In the genomic region with DNA sequence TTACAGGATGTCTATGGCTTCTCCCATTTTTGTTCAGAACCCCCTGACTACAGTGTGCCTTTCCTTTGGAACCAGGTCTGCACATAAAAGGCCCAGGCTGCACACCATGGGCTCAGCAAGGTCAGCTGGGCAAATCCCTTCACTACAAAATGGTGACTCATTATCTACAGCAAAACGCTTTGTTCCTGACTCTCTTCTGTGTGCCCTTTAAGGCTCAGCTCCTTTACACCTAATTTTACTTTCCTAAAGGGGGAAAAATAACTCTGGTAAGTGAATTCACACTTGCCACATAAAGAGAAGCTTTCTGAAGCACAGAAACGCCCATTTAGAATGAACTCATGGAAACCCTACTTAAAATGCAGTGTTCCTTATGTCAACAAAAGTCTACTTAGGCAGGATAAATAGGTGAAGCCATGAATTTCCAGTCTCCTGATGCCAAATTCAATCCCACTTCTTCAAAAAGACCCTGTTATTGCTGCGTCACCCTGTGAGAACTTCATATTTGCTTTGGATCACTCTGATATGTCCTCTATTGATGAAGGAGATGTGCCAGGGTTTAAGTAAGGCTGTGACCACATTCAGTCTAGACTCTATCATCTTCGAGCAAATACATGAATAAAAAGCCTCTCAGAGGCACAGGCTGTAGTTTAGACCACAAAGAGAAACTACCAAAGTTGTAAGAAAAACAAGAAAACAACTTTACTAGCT, we compare ENCODE assay signal across 19 mouse cellular contexts.
DNase-seq lines count a peak whose midpoint lies in the region; ATAC-seq and TF ChIP-seq lines count a peak whose summit lies in the region.
"Had no signal": no experiment of that assay in that cellular context is flagged by ENCODE, and none has a peak within 500 bp of the region (broad histone marks: within the 10 kb centered on the region; RNA-seq: fewer than 3 reads in every experiment).

No protein-coding gene starts in this region.

- H3K4me2 ChIP-seq in embryonic facial prominence, embryonic 13.5 days: no peak overlapping the region
- no peak overlapping the region for H3K4me2 ChIP-seq in lung, embryonic 15.5 days
- H3K4me2 ChIP-seq in limb, embryonic 13.5 days (replicated peaks): no peak overlapping the region
- H3K4me2 ChIP-seq: embryonic facial prominence, embryonic 15.5 days; heart, embryonic 12.5 days; hindbrain, embryonic 13.5 days; liver, embryonic 13.5 days; midbrain, embryonic 12.5 days had no signal

- WGBS in embryonic facial prominence, embryonic 13.5 days: 83% methylated on average over 4 of the region's 4 CpGs
- WGBS in embryonic facial prominence, embryonic 10.5 days: 78% methylated on average over 4 of the region's 4 CpGs
- 59% methylated on average over 4 of the region's 4 CpGs for WGBS in lung, embryonic 15.5 days
- 58% methylated on average over 4 of the region's 4 CpGs for WGBS in lung, adult 2 months
- 59% methylated on average over 4 of the region's 4 CpGs for WGBS in limb, embryonic 13.5 days

- ATAC-seq in embryonic facial prominence, embryonic 13.5 days (ENCODE audit: insufficient number of reproducible peaks, insufficient read depth, low FRiP score, low TSS enrichment, low read depth): no peak
- no peak for ATAC-seq in lung, embryonic 15.5 days (ENCODE audit: borderline replicate concordance, extremely low read depth, low FRiP score, low TSS enrichment)
- peak; percentile 70 for ATAC-seq in limb, embryonic 13.5 days (ENCODE audit: low FRiP score, low read depth)
- ATAC-seq: lung, postnatal 0 days had no signal

- H3K27me3 ChIP-seq in embryonic facial prominence, embryonic 13.5 days: no peaks in the 10 kb centered on the region
- H3K27me3 ChIP-seq in embryonic facial prominence, embryonic 10.5 days (replicated peaks; ENCODE audit: low read depth, poor library complexity, severe bottlenecking): no peaks in the 10 kb centered on the region
- H3K27me3 ChIP-seq in lung, embryonic 15.5 days: no peaks in the 10 kb centered on the region
- H3K27me3 ChIP-seq in limb, embryonic 13.5 days: no peaks in the 10 kb centered on the region
- H3K27me3 ChIP-seq: embryonic facial prominence, embryonic 15.5 days; heart, embryonic 12.5 days; hindbrain, embryonic 13.5 days; liver, embryonic 13.5 days; midbrain, embryonic 12.5 days had no signal

- 0 out of 2 replicates have a peak overlapping the region, but pooled peaks have one; percentile 1 for H3K27ac ChIP-seq in embryonic facial prominence, embryonic 13.5 days
- H3K27ac ChIP-seq in embryonic facial prominence, embryonic 10.5 days (replicated peaks): no peak overlapping the region
- 0 out of 2 replicates have a peak overlapping the region, but pooled peaks have one; percentile 1 for H3K27ac ChIP-seq in lung, embryonic 15.5 days
- no peak overlapping the region for H3K27ac ChIP-seq in limb, embryonic 13.5 days
- H3K27ac ChIP-seq: embryonic facial prominence, embryonic 15.5 days; gastrocnemius, adult 2 months; hindbrain, embryonic 13.5 days; liver, embryonic 13.5 days; midbrain, embryonic 12.5 days had no signal

- no peak for DNase-seq in embryonic facial prominence, embryonic 10.5 days (ENCODE audit: low spot score)
- no peak for DNase-seq in lung, adult 2 months
- DNase-seq in layer of hippocampus, adult 11-12 months (ENCODE audit: low spot score): no peak
- DNase-seq in spleen, adult 18-20 months: no peak
- DNase-seq: cerebellum, postnatal 10 days; gastrocnemius, adult 2 months; heart, postnatal 14 days; kidney, adult 9 months; kidney, postnatal 25 days; liver, embryonic 13.5 days; thymus, postnatal 36 days had no signal

- no peaks in the 10 kb centered on the region for H3K9me3 ChIP-seq in embryonic facial prominence, embryonic 13.5 days
- no peaks in the 10 kb centered on the region for H3K9me3 ChIP-seq in embryonic facial prominence, embryonic 10.5 days
- no peaks in the 10 kb centered on the region for H3K9me3 ChIP-seq in lung, embryonic 15.5 days
- H3K9me3 ChIP-seq in limb, embryonic 13.5 days: no peaks in the 10 kb centered on the region
- H3K9me3 ChIP-seq: embryonic facial prominence, embryonic 15.5 days; heart, embryonic 12.5 days; hindbrain, embryonic 13.5 days; liver, embryonic 13.5 days; midbrain, embryonic 12.5 days had no signal

- peaks cover 17% of the 10 kb centered on the region; the same call in 1 of the 2 replicates for H3K36me3 ChIP-seq in embryonic facial prominence, embryonic 13.5 days
- H3K36me3 ChIP-seq in embryonic facial prominence, embryonic 10.5 days (replicated peaks): peaks cover 45% of the 10 kb centered on the region
- H3K36me3 ChIP-seq in lung, embryonic 15.5 days: no peaks in the 10 kb centered on the region
- peaks cover 28% of the 10 kb centered on the region for H3K36me3 ChIP-seq in limb, embryonic 13.5 days
- H3K36me3 ChIP-seq: heart, embryonic 12.5 days; hindbrain, embryonic 13.5 days; liver, embryonic 13.5 days; midbrain, embryonic 12.5 days had no signal

- H3K4me1 ChIP-seq in embryonic facial prominence, embryonic 13.5 days: 0 out of 2 replicates have a peak, but pooled peaks cover 3% of the 10 kb centered on the region
- H3K4me1 ChIP-seq in embryonic facial prominence, embryonic 10.5 days: 0 out of 2 replicates have a peak, but pooled peaks cover 4% of the 10 kb centered on the region
- H3K4me1 ChIP-seq in lung, embryonic 15.5 days: no peaks in the 10 kb centered on the region
- no peaks in the 10 kb centered on the region for H3K4me1 ChIP-seq in lung, adult 2 months (ENCODE audit: control insufficient read depth, insufficient read depth, low read length)
- H3K4me1 ChIP-seq in limb, embryonic 13.5 days: peaks cover 22% of the 10 kb centered on the region; the same call in 1 of the 2 replicates
- H3K4me1 ChIP-seq: embryonic facial prominence, embryonic 15.5 days; heart, embryonic 12.5 days; hindbrain, embryonic 13.5 days; liver, embryonic 13.5 days had no signal

- H3K9ac ChIP-seq in embryonic facial prominence, embryonic 13.5 days: no peak overlapping the region
- no peak overlapping the region for H3K9ac ChIP-seq in lung, embryonic 15.5 days
- H3K9ac ChIP-seq in limb, embryonic 13.5 days: no peak overlapping the region
- H3K9ac ChIP-seq: embryonic facial prominence, embryonic 15.5 days; heart, embryonic 12.5 days; hindbrain, embryonic 13.5 days; liver, embryonic 13.5 days; midbrain, embryonic 12.5 days had no signal

- no peak overlapping the region for H3K4me3 ChIP-seq in embryonic facial prominence, embryonic 13.5 days
- H3K4me3 ChIP-seq in embryonic facial prominence, embryonic 10.5 days: no peak overlapping the region
- no peak overlapping the region for H3K4me3 ChIP-seq in lung, embryonic 15.5 days
- H3K4me3 ChIP-seq in lung, adult 2 months (replicated peaks; ENCODE audit: extremely low read depth, low read depth, low read length): no peak overlapping the region
- H3K4me3 ChIP-seq in limb, embryonic 13.5 days: no peak overlapping the region
- H3K4me3 ChIP-seq: embryonic facial prominence, embryonic 15.5 days; gastrocnemius, adult 2 months; heart, embryonic 12.5 days; hindbrain, embryonic 13.5 days; liver, embryonic 13.5 days; midbrain, embryonic 12.5 days had no signal

- TF ChIP-seq POLR2A in lung, adult 2 months (IDR thresholded peaks at IDR 0.05; ENCODE audit: borderline replicate concordance, extremely low read depth, low read depth, low read length): no peak

- TF ChIP-seq CTCF in lung, adult 2 months (IDR thresholded peaks at IDR 0.05; ENCODE audit: insufficient read depth, low read length): no peak

Comparison
In these comparisons a context has a peak if more than half of its experiments do, and no peak if none do; other contexts are left out.
1. H3K27ac ChIP-seq: peak in embryonic facial prominence, embryonic 13.5 days (single experiment) and lung, embryonic 15.5 days (single experiment); none in embryonic facial prominence, embryonic 10.5 days (single experiment) and limb, embryonic 13.5 days (single experiment).